Mouse (Mus musculus): Measurements from ENCODE around the gene Nf1. TPM values are rescaled to one million over a fixed set of nuclear protein-coding genes. Genes with fewer than 3 reads are reported as not detected.
A peak's percentile ranks its signal among the peaks of the same experiment; 100 is the strongest.

Gene Nf1
- polyA plus RNA-seq, 1 experiment from 2014 or later = 4.1 TPM

GRCm38 (mm10) chr11:79323985-79324685, 15.4 kb upstream of the Nf1 start:
- Histone ChIP-seq H3K4me1 (ENCODE audit: control insufficient read depth, insufficient read depth, low read length) (no peaks in the 10 kb centered on the region), H3K27me3 (ENCODE audit: control insufficient read depth, insufficient read depth, low read length) (no peaks in the 10 kb centered on the region), H3K9ac (ENCODE audit: low read length) (no peak overlapping the region; the same call in 1 of the 2 replicates), H3K4me2 (ENCODE audit: low read depth, low read length) (no peak overlapping the region), H3K36me3 (ENCODE audit: control insufficient read depth, insufficient read depth, low read length) (no peaks in the 10 kb centered on the region), H3K27ac (ENCODE audit: low read length) (no peak overlapping the region), H3K4me3 (replicated peaks; ENCODE audit: low read length) (no peak overlapping the region), H3K9me3 (replicated peaks; ENCODE audit: control insufficient read depth, low read length) (no peaks in the 10 kb centered on the region)
- WGBS = 60% methylated on average over 12 of the region's 12 CpGs
- no peak for ATAC-seq (ENCODE audit: insufficient read depth, low FRiP score)

GRCm38 (mm10) chr11:79325663-79326062, 13.8 kb upstream of the Nf1 start:
- 71% methylated on average over 8 of the region's 8 CpGs for WGBS
- Histone ChIP-seq H3K4me1 (ENCODE audit: control insufficient read depth, insufficient read depth, low read length) (no peaks in the 10 kb centered on the region), H3K9ac (ENCODE audit: low read length) (no peak overlapping the region), H3K27ac (ENCODE audit: low read length) (no peak overlapping the region), H3K36me3 (ENCODE audit: control insufficient read depth, insufficient read depth, low read length) (no peaks in the 10 kb centered on the region), H3K9me3 (replicated peaks; ENCODE audit: control insufficient read depth, low read length) (no peaks in the 10 kb centered on the region), H3K4me3 (replicated peaks; ENCODE audit: low read length) (no peak overlapping the region), H3K4me2 (ENCODE audit: low read depth, low read length) (no peak overlapping the region), H3K27me3 (ENCODE audit: control insufficient read depth, insufficient read depth, low read length) (no peaks in the 10 kb centered on the region)
- ATAC-seq (ENCODE audit: insufficient read depth, low FRiP score) = no peak

DNA sequence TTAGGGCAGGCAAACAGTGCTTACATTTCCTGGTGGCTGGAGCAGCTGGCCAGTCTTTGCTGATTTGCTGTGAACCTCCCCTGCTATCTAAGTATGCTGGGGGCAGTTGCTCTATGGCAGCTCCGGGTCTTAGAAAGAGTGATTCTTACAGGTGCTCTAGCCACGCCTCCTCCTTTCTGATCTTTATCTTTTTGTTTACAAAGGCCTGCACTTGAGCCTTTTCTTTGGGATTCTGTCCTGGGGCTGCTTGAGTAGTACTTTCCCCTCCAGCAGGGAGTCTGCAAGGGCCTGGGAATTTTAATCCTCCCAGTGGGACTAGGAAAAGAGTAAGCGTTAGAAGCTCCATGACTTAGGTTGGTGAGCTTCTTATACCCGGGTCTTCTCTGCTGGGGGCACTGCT, 12.4 kb upstream of the Nf1 start:
- WGBS = 25% methylated on average over 4 of the region's 4 CpGs
- Histone ChIP-seq H3K36me3 (ENCODE audit: control insufficient read depth, insufficient read depth, low read length) (no peaks in the 10 kb centered on the region), H3K9me3 (replicated peaks; ENCODE audit: control insufficient read depth, low read length) (no peaks in the 10 kb centered on the region), H3K27me3 (ENCODE audit: control insufficient read depth, insufficient read depth, low read length) (no peaks in the 10 kb centered on the region), H3K4me3 (replicated peaks; ENCODE audit: low read length) (no peak overlapping the region), H3K9ac (ENCODE audit: low read length) (no peak overlapping the region), H3K4me2 (ENCODE audit: low read depth, low read length) (no peak overlapping the region), H3K27ac (ENCODE audit: low read length) (no peak overlapping the region), H3K4me1 (ENCODE audit: control insufficient read depth, insufficient read depth, low read length) (no peaks in the 10 kb centered on the region)
- ATAC-seq (ENCODE audit: insufficient read depth, low FRiP score) = no peak

- H3K36me3 ChIP-seq (ENCODE audit: control insufficient read depth, insufficient read depth, low read length) = no peaks in the 10 kb centered on the region
- H3K9ac ChIP-seq (ENCODE audit: low read length) = no peak overlapping the region
- H3K27me3 ChIP-seq (ENCODE audit: control insufficient read depth, insufficient read depth, low read length) = no peaks in the 10 kb centered on the region
- WGBS = 88% methylated on average over 4 of the region's 4 CpGs
- H3K4me3 ChIP-seq (replicated peaks; ENCODE audit: low read length) = no peak overlapping the region
- H3K4me1 ChIP-seq (ENCODE audit: control insufficient read depth, insufficient read depth, low read length) = no peaks in the 10 kb centered on the region
- H3K27ac ChIP-seq (ENCODE audit: low read length) = no peak overlapping the region
- no peak for ATAC-seq (ENCODE audit: insufficient read depth, low FRiP score)
- no peak overlapping the region for H3K4me2 ChIP-seq (ENCODE audit: low read depth, low read length)
- no peaks in the 10 kb centered on the region for H3K9me3 ChIP-seq (replicated peaks; ENCODE audit: control insufficient read depth, low read length)
Observed at GRCm38 (mm10) chr11:79328060-79328459, 11.4 kb upstream of the Nf1 start.

- Histone ChIP-seq H3K36me3 (ENCODE audit: control insufficient read depth, insufficient read depth, low read length) (no peaks in the 10 kb centered on the region), H3K4me2 (ENCODE audit: low read depth, low read length) (no peak overlapping the region), H3K4me1 (ENCODE audit: control insufficient read depth, insufficient read depth, low read length) (no peaks in the 10 kb centered on the region), H3K4me3 (replicated peaks; ENCODE audit: low read length) (no peak overlapping the region), H3K27ac (ENCODE audit: low read length) (no peak overlapping the region), H3K27me3 (ENCODE audit: control insufficient read depth, insufficient read depth, low read length) (no peaks in the 10 kb centered on the region), H3K9ac (ENCODE audit: low read length) (no peak overlapping the region), H3K9me3 (replicated peaks; ENCODE audit: control insufficient read depth, low read length) (no peaks in the 10 kb centered on the region)
- 97% methylated on average over 1 of the region's 1 CpGs for WGBS
- ATAC-seq (ENCODE audit: insufficient read depth, low FRiP score) = no peak
Observed at GRCm38 (mm10) chr11:79329585-79329984, 9.9 kb upstream of the Nf1 start.

- Histone ChIP-seq H3K9ac (ENCODE audit: low read length) (no peak overlapping the region), H3K9me3 (replicated peaks; ENCODE audit: control insufficient read depth, low read length) (no peaks in the 10 kb centered on the region), H3K4me1 (ENCODE audit: control insufficient read depth, insufficient read depth, low read length) (no peaks in the 10 kb centered on the region), H3K4me2 (ENCODE audit: low read depth, low read length) (no peak overlapping the region), H3K27me3 (ENCODE audit: control insufficient read depth, insufficient read depth, low read length) (no peaks in the 10 kb centered on the region), H3K27ac (ENCODE audit: low read length) (no peak overlapping the region), H3K36me3 (ENCODE audit: control insufficient read depth, insufficient read depth, low read length) (no peaks in the 10 kb centered on the region), H3K4me3 (replicated peaks; ENCODE audit: low read length) (no peak overlapping the region)
- no peak for ATAC-seq (ENCODE audit: insufficient read depth, low FRiP score)
- WGBS = 88% methylated on average over 6 of the region's 6 CpGs
Observed at GRCm38 (mm10) chr11:79335077-79335476, 4.4 kb upstream of the Nf1 start.

GRCm38 (mm10) chr11:79336722-79337267, 2.7 kb upstream of the Nf1 start:
- Histone ChIP-seq H3K36me3 (ENCODE audit: control insufficient read depth, insufficient read depth, low read length) (no peaks in the 10 kb centered on the region), H3K9me3 (replicated peaks; ENCODE audit: control insufficient read depth, low read length) (no peaks in the 10 kb centered on the region), H3K9ac (ENCODE audit: low read length) (no peak overlapping the region), H3K4me3 (replicated peaks; ENCODE audit: low read length) (no peak overlapping the region), H3K27ac (ENCODE audit: low read length) (no peak overlapping the region), H3K4me2 (ENCODE audit: low read depth, low read length) (no peak overlapping the region), H3K27me3 (ENCODE audit: control insufficient read depth, insufficient read depth, low read length) (no peaks in the 10 kb centered on the region), H3K4me1 (ENCODE audit: control insufficient read depth, insufficient read depth, low read length) (0 out of 2 replicates have a peak, but pooled peaks cover 5% of the 10 kb centered on the region)
- WGBS = 91% methylated on average over 5 of the region's 5 CpGs
- no peak for ATAC-seq (ENCODE audit: insufficient read depth, low FRiP score)

GRCm38 (mm10) chr11:79338621-79339020, 872 bp upstream of the Nf1 start:
- ATAC-seq (ENCODE audit: insufficient read depth, low FRiP score) = no peak
- Histone ChIP-seq H3K4me1 (ENCODE audit: control insufficient read depth, insufficient read depth, low read length) (0 out of 2 replicates have a peak, but pooled peaks cover 5% of the 10 kb centered on the region), H3K4me2 (ENCODE audit: low read depth, low read length) (peak overlapping the region; percentile 63), H3K36me3 (ENCODE audit: control insufficient read depth, insufficient read depth, low read length) (no peaks in the 10 kb centered on the region), H3K9ac (ENCODE audit: low read length) (peak overlapping the region; percentile 99), H3K27me3 (ENCODE audit: control insufficient read depth, insufficient read depth, low read length) (no peaks in the 10 kb centered on the region), H3K27ac (ENCODE audit: low read length) (no peak overlapping the region), H3K4me3 (replicated peaks; ENCODE audit: low read length) (peak overlapping the region; percentile 94), H3K9me3 (replicated peaks; ENCODE audit: control insufficient read depth, low read length) (no peaks in the 10 kb centered on the region)
- WGBS = 40% methylated on average over 4 of the region's 4 CpGs

DNA sequence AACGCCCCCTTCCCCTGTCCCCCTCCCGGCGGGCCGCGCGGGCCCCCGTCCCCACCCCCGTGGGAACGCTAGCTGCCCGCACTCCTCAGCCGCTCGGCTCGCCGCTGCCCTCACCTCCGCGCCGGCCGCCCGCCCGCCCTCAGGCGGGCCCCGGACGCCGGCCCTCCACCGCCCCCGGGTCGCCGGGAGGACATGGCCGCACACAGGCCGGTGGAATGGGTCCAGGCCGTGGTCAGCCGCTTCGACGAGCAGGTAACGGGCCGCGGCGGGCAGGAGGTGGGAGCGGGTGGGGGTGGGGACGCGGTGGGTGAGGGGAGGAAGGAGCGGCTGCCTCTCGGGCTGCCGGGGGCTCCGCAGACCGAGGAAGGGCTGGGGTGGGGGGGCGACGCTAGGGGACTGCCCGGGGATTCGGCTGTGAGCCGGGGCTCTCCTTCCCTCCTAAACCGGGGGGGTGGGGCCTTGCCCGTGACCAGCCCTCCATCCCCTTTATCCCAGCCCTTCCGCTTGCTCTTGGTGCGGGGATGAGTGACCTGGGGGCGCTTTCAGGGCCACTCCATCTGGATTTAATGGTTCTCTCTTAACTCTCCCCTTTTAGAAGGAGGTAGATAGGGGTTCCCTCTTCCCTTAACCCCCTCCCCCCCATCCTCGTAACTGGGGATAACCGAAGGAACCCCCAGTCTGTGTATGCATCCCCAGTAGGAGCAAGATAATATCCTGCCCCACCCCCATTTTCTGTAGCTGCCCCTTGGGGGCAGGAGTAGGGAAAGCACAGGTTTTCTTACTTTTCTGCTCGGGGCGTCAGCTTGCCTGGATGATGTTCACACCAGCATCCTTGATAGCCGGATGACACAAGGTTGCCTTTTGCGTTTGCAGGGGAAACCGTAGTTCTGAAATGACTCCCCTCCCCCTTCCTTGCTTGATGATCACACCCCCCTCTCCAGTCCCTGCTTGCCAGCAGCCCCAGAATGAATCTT, 602 bp downstream of the Nf1 start:
- peak; percentile 82 for ATAC-seq (ENCODE audit: insufficient read depth, low FRiP score)
- 2% methylated on average over 38 of the region's 63 CpGs for WGBS
- H3K27me3 ChIP-seq (ENCODE audit: control insufficient read depth, insufficient read depth, low read length) = no peaks in the 10 kb centered on the region

More for the DNA sequence above, 602 bp downstream of the Nf1 start:
- peak overlapping the region; percentile 94 for H3K4me3 ChIP-seq (replicated peaks; ENCODE audit: low read length)
- H3K27ac ChIP-seq (ENCODE audit: low read length) = peak overlapping the region; percentile 87
- H3K4me1 ChIP-seq (ENCODE audit: control insufficient read depth, insufficient read depth, low read length) = 0 out of 2 replicates have a peak, but pooled peaks cover 5% of the 10 kb centered on the region
- peak overlapping the region; percentile 99 for H3K9ac ChIP-seq (ENCODE audit: low read length)
- H3K9me3 ChIP-seq (replicated peaks; ENCODE audit: control insufficient read depth, low read length) = no peaks in the 10 kb centered on the region
- H3K36me3 ChIP-seq (ENCODE audit: control insufficient read depth, insufficient read depth, low read length) = no peaks in the 10 kb centered on the region
- peak overlapping the region; percentile 70 for H3K4me2 ChIP-seq (ENCODE audit: low read depth, low read length)

All from stomach, embryonic 16.5 days (tissue).